Mouse (Mus musculus) right cerebral cortex, adult 2 months (tissue): Measurements from ENCODE around the gene Olfr32.
"Not testable (repeated sequence)": the region's sequence is repeated elsewhere in the genome, so short reads cannot be mapped to it uniquely, and the experiment has no call there.

Experiments
- DNase-seq, 2 experiments: peaks; one replicate each; pipeline ENCODE4 v3.0.0; 2021 to 2022; ENCODE audit warnings: low spot score in 2 of 2

Gene Olfr32

DNA sequence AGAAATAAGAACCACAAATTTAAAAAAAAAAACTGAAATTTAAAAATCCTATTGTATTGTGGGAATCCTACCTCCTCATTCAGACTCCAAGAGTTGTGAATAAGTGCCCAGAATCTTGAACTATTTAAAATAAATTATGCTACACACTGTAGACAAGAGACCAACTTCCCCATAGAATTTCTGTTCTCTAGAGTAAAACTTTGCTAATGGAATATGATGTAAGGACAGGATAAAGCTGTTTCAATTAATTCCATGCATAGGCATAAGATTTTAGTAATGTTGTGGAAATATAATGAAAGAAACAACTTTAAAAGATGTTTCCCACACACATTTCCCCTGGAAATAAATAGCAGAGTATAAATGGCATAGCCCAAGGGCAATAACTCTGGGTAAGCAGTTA lies at the start of gene Olfr32:
Gene Olfr32 (minus strand): TSS at position 101 of the 400 bp plus-strand sequence.
- DNase-seq, result no peak

- DNase-seq, result not testable (repeated sequence)
Measured at GRCm38 (mm10) chr2:90187082-90187481, 45.0 kb upstream of the Olfr32 start.

- DNase-seq, result not testable (repeated sequence)
Measured at GRCm38 (mm10) chr2:90186082-90186481, 44.0 kb upstream of the Olfr32 start.

GRCm38 (mm10) chr2:90153916-90154315 lies 11.8 kb upstream of the Olfr32 start:
- DNase-seq, result no peak

- DNase-seq, result no peak
Measured at GRCm38 (mm10) chr2:90152991-90153390, 10.9 kb upstream of the Olfr32 start, which contains the start of gene Olfr1270. TSS of gene Olfr1270 (minus strand) at chr2:90153091.

DNA sequence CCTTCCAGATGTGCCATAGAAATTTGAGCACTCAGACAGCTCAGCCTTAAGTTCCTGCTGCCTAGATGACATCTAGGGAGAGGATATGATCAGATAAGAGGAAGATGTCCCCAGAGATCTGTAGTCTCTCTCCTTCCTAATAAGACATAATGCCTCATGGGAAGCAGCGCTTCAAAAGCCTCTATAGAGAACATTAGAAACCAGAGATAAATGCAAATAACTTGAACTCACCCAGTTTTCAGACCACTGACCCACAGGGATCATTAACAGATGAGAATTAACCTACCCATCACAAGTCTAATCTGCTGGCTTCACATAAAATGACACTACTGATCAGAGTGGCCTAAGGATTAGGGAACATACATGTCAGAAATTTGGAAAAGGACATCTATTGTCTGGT lies 20.8 kb downstream of the Olfr32 start, which contains the start of gene Olfr1269:
Gene Olfr1269 (minus strand): TSS at position 101 of the 400 bp plus-strand sequence.
- DNase-seq, result no peak
